Mouse (Mus musculus) gastrocnemius, postnatal 4 days (tissue): ENCODE data around the gene Tnnt3. TPM values are rescaled to one million over a fixed set of nuclear protein-coding genes. Genes with fewer than 3 reads are reported as not detected.

Experiments used
- DNase-seq, 2 experiments: peaks; one replicate each; pipeline ENCODE4 v3.0.0; 2021 to 2022; ENCODE audit warnings: low spot score in 2 of 2, mixed read lengths in 2 of 2
- total RNA-seq, 2 experiments: library from RNA; stranded (reverse); gene quantifications; 2 replicates each; pipeline ENCODE4 v1.2.3; 2021

Gene Tnnt3
- total RNA-seq, 2 experiments from 2014 or later = 9,881 to 10,830 TPM

DNA sequence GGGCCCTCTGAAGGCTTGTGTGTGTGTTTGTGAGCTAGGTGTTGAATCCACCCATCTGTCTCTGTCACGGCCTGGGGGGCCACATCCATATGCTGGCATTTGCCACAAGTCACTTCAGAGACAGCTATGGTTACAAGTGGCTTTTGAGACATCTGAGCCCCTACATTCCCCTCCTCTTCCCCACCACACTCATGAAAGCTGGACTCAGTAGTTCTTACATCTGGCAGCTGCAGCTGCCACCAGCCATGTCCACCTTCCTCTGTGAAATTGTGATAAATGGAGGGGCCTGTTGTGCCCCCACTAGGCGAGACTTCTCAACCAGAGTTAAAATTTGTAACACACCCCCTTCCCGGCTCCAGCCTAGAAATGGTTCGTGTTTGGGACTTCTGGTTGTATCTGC lies 39.7 kb downstream of the Tnnt3 start:
- no peak for DNase-seq

- no peak for DNase-seq
These were observed 40.1 kb downstream of the Tnnt3 start for GRCm38 (mm10) chr7:142538766-142539165.

GRCm38 (mm10) chr7:142539828-142540227 lies 41.2 kb downstream of the Tnnt3 start:
- DNase-seq = no peak

DNA sequence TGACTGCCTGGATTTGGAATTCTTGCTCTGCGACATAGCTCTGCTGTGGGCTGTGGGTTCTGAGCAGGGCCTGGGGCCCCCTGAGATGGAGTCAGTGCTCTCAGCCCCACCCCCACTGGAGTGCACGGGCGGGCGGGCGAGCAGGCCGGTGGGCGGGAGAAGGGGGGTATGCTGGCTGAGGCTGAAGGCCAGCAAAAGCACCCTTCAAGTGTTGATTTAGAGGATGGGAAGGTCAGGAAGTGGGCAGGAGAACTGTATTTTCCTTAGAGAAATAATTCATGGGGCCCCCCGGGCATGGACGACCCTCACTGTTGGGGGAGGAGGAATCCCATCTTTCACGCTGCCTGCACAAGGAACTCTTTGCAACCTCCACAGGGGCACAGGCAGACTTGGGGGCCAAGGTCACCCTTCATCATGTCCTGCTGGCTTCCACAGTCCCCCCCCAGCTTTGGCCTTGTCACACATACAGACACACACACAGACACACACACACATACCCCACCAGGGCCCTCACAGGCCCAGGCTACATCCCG lies 44.2 kb downstream of the Tnnt3 start:
- DNase-seq = no peak

DNA sequence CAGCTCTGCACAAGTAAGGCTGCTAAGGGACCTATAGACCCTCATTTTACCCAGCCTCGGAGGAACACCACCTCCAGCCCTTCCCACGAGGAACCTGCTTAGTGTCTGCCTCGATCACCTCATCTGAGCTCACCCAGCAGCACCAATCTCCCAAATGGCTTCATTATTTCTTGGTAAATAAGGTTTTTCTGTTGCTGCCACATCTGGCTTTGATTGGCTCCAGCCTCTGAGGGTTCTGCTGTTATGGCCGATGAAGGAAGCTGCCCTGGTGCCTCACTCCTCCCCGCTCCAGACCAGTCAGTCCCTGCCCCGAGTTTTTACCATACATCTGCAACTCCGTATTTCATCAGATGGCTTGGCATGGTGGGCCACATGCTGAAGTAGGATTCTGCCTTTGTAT lies 47.3 kb downstream of the Tnnt3 start:
- DNase-seq = no peak

- no peak for DNase-seq
These were observed 49.2 kb downstream of the Tnnt3 start for GRCm38 (mm10) chr7:142547874-142548273.

- no peak for DNase-seq
These were observed 50.1 kb downstream of the Tnnt3 start for GRCm38 (mm10) chr7:142548706-142549105.

DNA sequence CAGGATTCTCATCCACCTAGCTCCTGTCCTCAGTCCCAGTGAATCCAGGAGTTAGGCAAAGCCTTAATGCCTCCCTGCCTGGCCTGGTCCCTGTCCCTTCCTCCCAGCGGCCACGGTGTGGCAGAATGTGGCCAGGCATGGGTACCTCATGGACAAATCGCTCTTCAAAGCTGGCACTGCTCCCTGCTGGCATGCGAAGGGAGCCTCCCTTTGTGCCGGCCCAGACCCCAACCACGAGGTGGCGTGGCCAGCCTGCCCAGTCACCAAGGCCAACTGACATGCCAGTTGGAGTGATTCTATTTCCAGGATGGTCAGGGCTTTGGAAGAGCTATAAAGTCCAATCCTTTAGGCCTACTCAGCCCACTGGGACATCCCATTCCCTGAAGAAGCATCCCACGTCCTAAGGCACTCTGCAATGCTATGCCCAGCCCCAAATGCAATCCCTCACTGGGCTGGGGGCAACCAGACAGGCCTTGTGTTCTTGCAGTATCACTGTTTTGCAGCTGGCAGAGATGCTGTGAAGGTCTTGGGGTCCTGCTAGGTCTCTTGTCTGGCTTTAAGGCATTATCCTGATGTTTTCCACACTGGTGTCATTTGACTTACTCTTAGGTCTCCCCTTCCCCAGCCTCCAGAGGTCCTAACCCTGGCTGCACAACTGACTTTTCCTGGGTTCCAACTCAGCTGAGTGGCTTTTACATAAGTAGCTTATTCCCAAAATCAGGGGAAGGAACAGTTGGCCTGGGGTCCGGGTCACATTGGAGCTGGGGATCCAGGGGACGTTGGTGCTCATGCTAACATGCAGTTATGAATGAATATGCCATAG lies 51.5 kb downstream of the Tnnt3 start:
- peak in 1 of 2 experiments; percentile 81 for DNase-seq

GRCm38 (mm10) chr7:142550935-142551373 lies 52.3 kb downstream of the Tnnt3 start:
- DNase-seq = peak; percentile 56 to 67

- no peak for DNase-seq
These were observed 53.1 kb downstream of the Tnnt3 start for GRCm38 (mm10) chr7:142551691-142552090.

DNA sequence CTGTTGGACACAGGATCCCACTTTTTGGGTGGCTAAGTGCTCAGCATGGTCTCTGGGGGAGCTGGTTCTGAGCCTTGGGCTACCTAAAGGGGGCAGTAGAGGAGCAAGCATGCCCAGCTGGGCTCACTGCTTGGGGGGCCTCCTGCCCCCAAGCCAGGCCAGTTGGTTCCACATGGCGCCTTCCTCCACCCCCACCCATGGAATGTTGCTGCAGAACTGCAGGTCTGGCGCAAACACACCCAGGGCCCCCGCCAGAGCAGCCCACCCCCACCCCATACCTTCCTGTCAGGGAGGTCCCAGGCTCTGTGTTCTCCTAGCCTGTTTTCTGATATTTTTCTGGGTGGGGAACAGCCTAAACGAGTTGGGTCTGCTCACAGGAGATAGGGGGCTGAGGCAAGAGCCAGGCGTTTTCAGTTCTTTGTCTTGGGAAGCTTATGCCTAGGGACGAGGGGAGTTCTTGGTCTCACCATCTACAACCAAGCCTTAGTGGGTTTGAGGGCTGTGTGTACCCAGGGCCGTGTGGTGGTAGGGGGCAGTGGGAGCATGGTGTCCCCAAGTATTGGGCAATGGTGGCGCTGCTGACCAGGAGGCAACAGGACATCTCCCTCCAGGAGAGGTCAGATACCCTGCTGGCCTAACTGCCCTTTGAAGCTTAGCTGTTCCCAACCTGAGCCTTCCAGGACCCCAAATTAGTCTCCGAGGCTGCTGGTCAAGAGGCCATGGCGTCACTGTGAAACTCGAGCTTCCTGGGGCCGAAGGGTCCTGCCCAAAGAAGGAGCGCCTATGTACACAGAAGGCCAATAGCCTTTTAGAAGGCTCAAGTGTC lies 54.2 kb downstream of the Tnnt3 start:
- no peak for DNase-seq

DNA sequence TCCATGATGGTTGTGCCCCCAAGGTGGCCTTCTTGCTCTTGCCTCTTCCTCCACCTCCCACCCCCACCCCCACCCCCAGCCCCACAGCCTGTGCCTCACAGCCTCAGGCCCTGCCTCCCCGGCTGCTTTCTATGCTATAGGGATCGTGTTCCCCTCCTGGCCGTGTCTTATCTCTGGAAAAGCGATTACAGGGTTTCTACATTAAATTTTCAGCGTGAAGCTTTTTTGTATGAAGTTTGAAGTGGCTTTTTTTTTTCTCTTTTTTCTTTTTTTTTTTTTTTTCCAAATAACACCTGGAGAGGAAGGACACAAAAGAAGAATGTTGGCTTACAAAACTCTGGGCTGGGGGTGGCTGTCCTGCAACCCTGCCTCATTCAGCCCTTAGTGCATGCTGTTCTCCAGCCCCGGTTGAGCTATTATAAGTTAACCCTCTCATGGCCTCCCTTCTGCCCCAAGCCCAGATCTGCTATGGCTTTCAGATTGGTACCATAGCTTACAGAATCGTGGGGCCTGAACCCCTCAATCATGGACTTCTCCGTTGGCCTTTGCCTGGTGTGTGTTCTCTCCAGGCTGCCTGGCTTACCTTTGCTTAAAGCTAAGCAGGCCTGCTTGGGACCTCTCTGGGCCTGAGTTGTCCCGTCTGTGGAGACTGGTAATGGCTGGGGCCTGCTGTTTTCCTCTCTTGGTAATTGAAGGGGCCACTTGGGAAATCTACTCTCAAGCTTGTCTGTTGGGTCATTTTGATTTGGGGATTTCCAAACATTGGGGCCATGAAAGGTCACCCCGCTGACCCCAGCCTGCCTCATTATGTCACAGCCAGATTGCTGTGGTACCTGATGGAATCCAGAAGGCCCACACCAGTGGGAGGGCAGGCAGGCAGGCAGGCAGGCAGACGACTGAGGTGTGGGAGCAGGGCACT lies 55.0 kb downstream of the Tnnt3 start:
- no peak for DNase-seq

GRCm38 (mm10) chr7:142554625-142555024 lies 56.0 kb downstream of the Tnnt3 start:
- DNase-seq = no peak

DNA sequence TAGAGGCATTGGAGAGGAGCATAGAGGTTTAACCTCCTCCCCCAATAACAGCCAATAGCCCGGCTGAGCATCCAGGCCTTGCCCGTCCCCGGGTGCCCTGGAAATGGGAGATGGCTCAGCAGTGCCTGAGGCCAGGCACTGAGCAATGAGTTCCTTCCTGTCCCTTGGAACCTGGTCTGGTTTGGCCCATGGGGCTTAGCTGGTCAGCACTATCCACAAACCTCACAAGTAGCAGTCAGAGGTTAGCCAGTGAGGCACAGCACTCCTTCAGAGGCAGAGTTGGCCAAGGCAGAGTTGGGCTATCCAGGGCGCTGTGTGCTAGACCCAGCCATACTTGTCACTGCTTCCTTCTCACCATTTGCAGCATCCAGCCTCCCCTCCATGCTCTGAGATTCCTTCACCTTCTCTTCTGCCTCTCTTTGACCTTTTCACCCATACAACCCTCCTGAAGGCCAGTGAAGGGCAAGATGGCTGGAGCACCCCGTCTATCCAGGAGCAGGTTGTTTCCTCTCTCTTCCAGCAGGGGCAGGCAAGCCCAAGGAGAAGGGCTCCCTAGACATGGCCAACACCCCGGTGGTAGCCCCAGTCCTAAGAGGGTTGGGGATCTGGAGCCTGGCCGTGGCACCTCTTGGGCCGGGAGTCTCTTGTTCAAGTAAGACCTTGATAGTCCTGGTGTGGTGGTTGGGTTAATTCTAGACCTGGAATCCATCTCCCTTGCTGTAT lies 56.9 kb downstream of the Tnnt3 start:
- DNase-seq = no peak

- no peak for DNase-seq
These were observed 57.4 kb downstream of the Tnnt3 start for GRCm38 (mm10) chr7:142556089-142556476.

GRCm38 (mm10) chr7:142557696-142558095 lies 59.1 kb downstream of the Tnnt3 start:
- no peak for DNase-seq

DNA sequence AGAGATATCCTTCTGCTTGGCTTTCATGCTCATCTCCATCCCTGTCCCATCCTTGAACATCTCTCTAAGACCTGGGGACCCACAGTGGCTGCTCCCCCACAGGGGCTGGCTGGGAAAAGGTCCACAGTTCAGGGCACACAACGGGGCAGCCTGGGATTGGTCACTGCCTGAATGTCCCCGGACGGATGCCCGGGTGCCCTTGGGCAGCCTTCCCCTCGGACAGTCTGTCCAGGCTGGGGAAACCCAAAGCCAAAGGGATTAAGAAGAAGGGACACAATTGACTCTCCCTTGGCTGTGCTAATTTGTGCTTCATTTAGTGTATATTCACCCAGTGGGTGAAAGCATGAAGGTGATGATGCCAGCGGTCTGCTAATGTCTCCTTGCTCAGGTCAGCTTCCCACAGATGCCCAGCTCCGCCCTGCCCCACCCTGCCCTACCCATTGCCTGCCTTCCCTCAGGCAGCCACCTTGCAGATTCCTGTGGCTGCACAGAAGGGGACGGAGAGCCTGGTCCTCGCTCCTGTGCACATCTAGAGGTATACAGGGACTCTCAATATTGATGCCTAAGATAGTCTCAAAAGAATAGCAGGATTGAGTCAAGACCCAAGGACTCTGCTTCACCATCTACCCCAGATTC lies 60.0 kb downstream of the Tnnt3 start:
- DNase-seq = no peak

DNA sequence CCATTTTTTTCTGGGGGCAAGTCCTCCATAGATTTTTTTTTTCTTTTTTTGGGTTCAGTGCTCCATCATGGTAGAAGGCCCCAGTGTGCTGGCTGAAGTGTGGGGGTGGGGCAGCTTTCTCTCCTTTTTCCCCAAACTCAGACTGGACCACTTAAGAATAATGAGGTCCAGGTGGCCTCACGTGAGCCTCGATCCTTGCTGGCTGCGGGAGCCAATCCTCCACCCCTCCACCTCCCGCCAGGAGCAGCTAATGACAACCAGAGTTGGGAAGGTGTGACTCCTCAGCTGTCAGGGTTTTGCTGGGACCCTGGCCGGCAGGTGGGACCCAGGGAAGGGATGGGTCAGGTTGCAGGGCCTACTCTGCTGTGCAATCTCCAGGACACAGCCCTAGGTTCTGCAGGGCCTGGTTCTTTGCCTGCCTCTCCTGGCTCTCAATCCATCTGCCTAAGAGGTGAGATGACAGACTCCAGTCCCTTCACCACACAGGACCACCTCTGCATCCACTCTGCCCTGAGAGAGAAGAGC lies 61.1 kb downstream of the Tnnt3 start:
- DNase-seq = no peak
